Mouse (Mus musculus) thymus, adult 2 months (tissue): ENCODE results near the gene Dglucy.

Experiments
- CTCF ChIP-seq: fragments of 200-500 bp; IDR thresholded peaks from 2 replicates; pipeline ENCODE4 v1.5.1; 2012; ENCODE audit warnings: mild to moderate bottlenecking, control low read depth, low read length, moderate library complexity, borderline replicate concordance; ENCODE audit not compliant: control insufficient read depth, poor library complexity, insufficient read depth; ENCODE audit errors: extremely low read depth
- POLR2A ChIP-seq: fragments of 200-500 bp; IDR thresholded peaks from 2 replicates; pipeline ENCODE4 v1.6.1; 2012; ENCODE audit warnings: mild to moderate bottlenecking, low read length, control low read depth, moderate library complexity; ENCODE audit not compliant: control insufficient read depth, poor library complexity, insufficient read depth; ENCODE audit errors: extremely low read depth

- no peak for TF ChIP-seq CTCF
- no peak for TF ChIP-seq POLR2A
These were observed 119.1 kb downstream of the Dglucy start for GRCm38 (mm10) chr12:100897736-100898650.
